Mouse (Mus musculus) large intestine, adult 2 months (tissue): ENCODE measurements at regions not wholly inside any gene's neighbourhood (a gene's known extent, or its start where the extent isn't known, plus 50 kb on each side); places are given as distances from the start of the nearest gene placed in this dataset.
A peak's percentile ranks its signal among the peaks of the same experiment; 100 is the strongest.

Experiments
- DNase-seq: peaks from one replicate; pipeline ENCODE4 v3.0.0-alpha.2; 2012; ENCODE audit warnings: low read depth, low spot score
- WGBS: fragments of 180-500 bp; shearing (Covaris S2); methylation state at CpG from one replicate; pipeline ENCODE4 v1.1.7; 2018; 5-methylcytosine and 5-hydroxymethylcytosine counted together

- DNase-seq = no peak
- 40% methylated on average over 3 of the region's 3 CpGs for WGBS
Observed at GRCm38 (mm10) chr5:128550736-128551135, 49.9 kb upstream of the Fzd10 start.

- no peak for DNase-seq
- 84% methylated on average over 11 of the region's 11 CpGs for WGBS
Observed at GRCm38 (mm10) chr5:128549811-128550210, 50.8 kb upstream of the Fzd10 start.

- 20% methylated on average over 10 of the region's 10 CpGs for WGBS
Observed at GRCm38 (mm10) chr5:128542049-128542448, 58.6 kb upstream of the Fzd10 start.

GRCm38 (mm10) chr5:128538646-128539045, 62.0 kb upstream of the Fzd10 start:
- no peak for DNase-seq
- WGBS = 76% methylated on average over 5 of the region's 5 CpGs

More at GRCm38 (mm10) chr5:128542049-128542448, 58.6 kb upstream of the Fzd10 start:
- DNase-seq = no peak

DNA sequence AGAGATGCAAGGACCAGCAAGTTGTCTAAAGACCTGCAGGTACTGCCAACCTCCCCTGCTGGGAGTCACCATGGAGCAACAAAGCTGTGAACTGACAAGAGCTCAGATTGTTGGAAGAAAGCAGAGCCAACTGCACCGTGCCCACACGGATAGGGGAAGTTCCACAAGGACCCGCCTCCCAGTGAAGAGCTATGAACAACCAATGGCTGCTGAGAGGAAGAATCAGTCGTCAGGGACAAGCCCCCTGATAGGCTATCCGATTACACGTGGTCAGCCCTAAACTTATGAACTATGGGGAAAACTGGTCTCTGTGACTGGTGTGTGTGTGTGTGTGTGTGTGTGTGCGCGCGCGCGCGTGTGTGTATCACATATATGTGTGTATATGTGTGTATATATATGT, 63.4 kb upstream of the Fzd10 start:
- WGBS = 62% methylated on average over 12 of the region's 12 CpGs

GRCm38 (mm10) chr5:128536393-128536792, 64.3 kb upstream of the Fzd10 start:
- DNase-seq = no peak
- WGBS = 27% methylated on average over 8 of the region's 8 CpGs

More for the DNA sequence above, 63.4 kb upstream of the Fzd10 start:
- DNase-seq = no peak

DNA sequence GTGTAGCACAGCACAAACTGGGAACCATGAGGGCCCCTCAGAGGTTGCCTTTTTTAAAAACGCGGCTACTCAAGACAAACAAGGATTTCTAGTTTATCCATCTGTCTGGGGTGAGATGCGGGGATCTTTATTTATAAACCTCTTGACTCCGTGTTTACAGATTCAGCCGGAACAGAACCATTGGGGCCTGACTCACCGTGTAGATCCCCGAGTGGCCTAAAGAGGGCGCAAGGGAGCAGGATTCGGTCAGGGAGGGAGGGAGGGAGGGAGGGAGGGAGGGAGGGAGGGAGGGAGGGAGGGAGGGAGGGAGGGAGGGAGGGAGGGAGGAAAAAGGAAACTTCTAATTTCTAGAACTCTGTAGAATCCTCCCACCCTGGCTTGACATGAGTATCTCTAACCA, 73.4 kb upstream of the Fzd10 start:
- no peak for DNase-seq
- WGBS = 41% methylated on average over 6 of the region's 9 CpGs

- WGBS = 43% methylated on average over 5 of the region's 5 CpGs
- no peak for DNase-seq
Observed at GRCm38 (mm10) chr5:128526432-128526831, 74.2 kb upstream of the Fzd10 start.

GRCm38 (mm10) chr5:128524377-128525280, 76.0 kb upstream of the Fzd10 start:
- no peak for DNase-seq
- 20% methylated on average over 26 of the region's 26 CpGs for WGBS

GRCm38 (mm10) chr5:128522667-128523066, 78.0 kb upstream of the Fzd10 start:
- 42% methylated on average over 5 of the region's 5 CpGs for WGBS
- peak; percentile 16 for DNase-seq

DNA sequence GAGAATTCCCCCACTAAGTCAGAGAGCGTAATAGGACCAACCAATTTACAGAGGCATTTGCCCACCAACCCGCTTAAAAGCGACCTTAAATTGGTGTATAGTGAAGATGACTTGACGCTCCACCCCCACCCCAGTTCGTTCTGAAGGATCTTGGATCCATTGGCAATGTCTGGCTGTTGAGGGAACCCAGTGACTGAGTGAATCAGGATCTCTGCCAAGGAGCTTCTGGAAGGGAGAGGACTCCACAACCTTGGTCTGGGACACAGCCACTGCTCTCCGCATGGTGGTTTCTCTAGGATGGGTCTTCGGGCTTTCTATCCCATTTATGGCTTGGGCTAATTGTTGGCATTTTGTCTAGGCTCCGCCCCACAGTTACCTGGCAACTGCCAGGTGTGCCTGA, 83.3 kb upstream of the Fzd10 start:
- DNase-seq = no peak
- WGBS = 29% methylated on average over 8 of the region's 8 CpGs

DNA sequence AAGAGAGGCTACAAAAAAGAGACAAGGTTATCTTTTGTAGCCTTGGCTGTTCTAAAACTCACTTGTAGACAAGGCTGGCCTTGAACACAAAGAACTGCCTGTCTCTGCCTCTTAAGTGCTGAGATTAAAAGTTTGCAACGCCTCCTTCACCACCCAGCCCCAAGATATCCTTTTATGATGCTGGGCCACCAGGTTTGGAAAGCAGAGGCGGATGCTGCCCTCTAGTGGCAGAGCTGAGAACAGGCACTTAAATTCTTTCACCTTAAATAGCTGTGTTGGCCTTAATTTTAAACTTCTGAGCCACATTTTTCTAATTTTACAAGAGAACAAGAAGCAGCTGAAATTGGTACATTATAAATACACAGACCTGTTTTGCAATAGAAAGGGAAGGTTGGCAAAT, 82.5 kb upstream of the Tmem132d start:
- WGBS = 1% methylated on average over 2 of the region's 2 CpGs
- no peak for DNase-seq

GRCm38 (mm10) chr5:128513261-128513660, 80.4 kb upstream of the Tmem132d start:
- 70% methylated on average over 14 of the region's 14 CpGs for WGBS
- DNase-seq = no peak

DNA sequence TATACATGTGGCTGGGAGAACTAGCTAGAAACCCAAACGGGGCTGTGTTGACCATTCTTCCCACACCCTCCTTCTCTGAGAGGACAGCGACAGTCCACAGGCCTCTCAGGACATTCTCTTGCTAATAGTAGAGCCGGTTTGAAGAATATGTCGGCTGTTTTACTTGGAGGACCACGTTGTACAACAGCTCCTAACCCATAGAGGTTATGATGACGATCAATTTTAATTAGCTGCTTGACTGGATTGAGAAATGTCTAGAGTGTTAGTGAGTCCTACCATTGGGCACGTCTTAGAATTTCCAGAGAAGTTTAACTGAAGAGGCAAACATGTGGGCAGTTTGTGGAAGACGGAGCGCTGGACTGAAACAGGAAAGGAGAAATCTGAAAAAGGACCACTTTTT, 79.7 kb upstream of the Tmem132d start:
- WGBS = 80% methylated on average over 9 of the region's 9 CpGs

GRCm38 (mm10) chr5:128504502-128504901, 71.6 kb upstream of the Tmem132d start:
- 4% methylated on average over 4 of the region's 4 CpGs for WGBS
- no peak for DNase-seq

More for the DNA sequence above, 79.7 kb upstream of the Tmem132d start:
- no peak for DNase-seq

- WGBS = 51% methylated on average over 9 of the region's 9 CpGs
- no peak for DNase-seq
Observed at GRCm38 (mm10) chr5:128499488-128499887, 66.6 kb upstream of the Tmem132d start.

DNA sequence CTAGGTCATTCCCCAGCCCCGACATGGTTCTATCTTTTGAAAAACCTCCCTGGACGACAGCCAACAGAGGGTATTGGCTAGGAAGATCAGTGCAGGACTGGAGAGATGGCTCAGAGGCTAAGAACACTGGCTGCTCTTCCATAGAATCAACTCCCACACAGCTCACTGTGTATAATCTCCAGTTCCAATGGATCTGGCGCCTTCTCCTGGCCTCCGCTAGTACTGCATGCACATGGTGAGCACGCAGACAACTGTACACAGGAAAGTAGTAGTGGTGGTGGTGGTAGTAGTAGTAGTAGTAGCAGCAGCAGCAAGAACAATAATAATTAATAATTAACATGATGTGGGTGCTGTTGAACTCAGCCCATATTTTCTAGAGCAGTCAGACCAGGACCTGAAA, 66.2 kb upstream of the Tmem132d start:
- WGBS = 60% methylated on average over 5 of the region's 5 CpGs
- no peak for DNase-seq

GRCm38 (mm10) chr5:128492541-128492940, 59.7 kb upstream of the Tmem132d start:
- 86% methylated on average over 5 of the region's 5 CpGs for WGBS
- DNase-seq = no peak

- DNase-seq = no peak
- 40% methylated on average over 9 of the region's 9 CpGs for WGBS
Observed at GRCm38 (mm10) chr5:128491155-128491554, 58.3 kb upstream of the Tmem132d start.

DNA sequence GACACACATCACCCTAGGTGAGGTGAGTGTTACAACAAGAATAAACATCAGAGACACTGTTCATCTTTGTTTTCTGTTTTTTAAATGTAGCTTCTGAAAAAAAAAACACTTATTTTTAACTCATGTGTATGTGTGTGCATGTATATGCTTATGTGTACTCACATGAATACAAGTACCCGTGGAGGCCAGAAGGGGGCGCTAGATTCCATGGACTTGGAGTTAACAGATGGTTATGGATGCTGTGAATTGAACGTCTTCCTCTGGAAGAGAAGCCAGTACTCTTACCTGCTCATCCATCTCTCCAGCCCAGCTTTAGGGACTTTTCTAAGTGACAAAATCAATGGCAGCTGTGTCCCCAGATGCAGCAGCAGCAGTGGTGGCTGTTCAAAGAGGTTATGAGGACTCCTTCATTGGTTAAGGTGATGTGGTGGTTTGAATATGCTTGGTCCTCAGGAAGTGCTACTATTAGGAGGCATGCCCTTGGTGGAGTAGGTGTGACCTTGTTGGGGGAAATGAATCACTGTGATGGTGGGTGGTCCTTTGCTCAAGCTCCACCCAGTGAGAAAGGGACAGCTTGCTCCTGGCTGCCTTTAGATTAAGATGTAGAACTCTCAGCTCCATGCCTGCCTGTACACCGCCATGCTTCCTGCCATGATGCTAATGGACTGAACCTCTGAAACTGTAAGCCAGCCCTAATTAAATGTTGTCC, 56.1 kb upstream of the Tmem132d start:
- WGBS = 75% methylated on average over 4 of the region's 4 CpGs
- DNase-seq = no peak

DNA sequence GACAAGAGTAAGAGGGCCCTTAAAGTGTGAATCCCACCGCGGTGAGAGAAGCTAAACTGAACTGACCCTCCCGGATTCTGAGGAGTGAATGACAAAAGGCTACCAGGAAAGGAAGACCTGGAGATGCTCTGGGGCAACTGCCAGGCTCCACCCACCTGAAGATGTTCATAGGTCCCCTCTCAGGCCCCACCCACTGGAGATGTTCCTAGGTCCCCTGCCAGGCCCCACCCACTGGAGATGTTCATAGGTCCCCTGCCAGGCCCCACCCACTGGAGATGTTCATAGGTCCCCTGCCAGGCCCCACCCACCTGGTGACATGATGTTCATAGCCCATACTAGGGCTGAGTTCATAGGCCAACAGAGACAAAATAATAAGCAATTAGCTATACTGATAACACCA, 54.5 kb upstream of the Tmem132d start:
- DNase-seq = no peak
- WGBS = 79% methylated on average over 3 of the region's 3 CpGs
